Mouse (Mus musculus) myocyte (in vitro differentiated cells): ENCODE results near the gene Kctd18.

Source experiments
- CEBPB ChIP-seq: IDR thresholded peaks from 2 replicates; pipeline ENCODE4 v1.6.1; 2011; ENCODE audit warnings: mild to moderate bottlenecking, moderate library complexity; ENCODE audit not compliant: poor library complexity, insufficient read depth, severe bottlenecking
- E2F4 ChIP-seq: IDR thresholded peaks from one replicate; pipeline ENCODE4 v1.6.1; 2011; ENCODE audit warnings: mild to moderate bottlenecking, control low read depth, moderate library complexity; ENCODE audit not compliant: insufficient read depth
- MAX ChIP-seq: IDR thresholded peaks from one replicate; pipeline ENCODE4 v1.6.1; 2011; ENCODE audit warnings: low read depth, mild to moderate bottlenecking, control low read depth
- MYOD1 ChIP-seq, 3 experiments: IDR thresholded peaks; one replicate each; pipeline ENCODE4 v1.6.1; 2011; ENCODE audit warnings: control low read depth in 2 of 3, low read depth in 2 of 3, mild to moderate bottlenecking in 2 of 3, moderate library complexity in 1 of 3; ENCODE audit not compliant: insufficient read length in 2 of 3, control insufficient read depth in 1 of 3
- MYOG ChIP-seq, 3 experiments: IDR thresholded peaks; one replicate each; pipeline ENCODE4 v1.6.1; 2011; ENCODE audit warnings: control low read depth in 2 of 3, low read depth in 2 of 3, mild to moderate bottlenecking in 2 of 3; ENCODE audit not compliant: insufficient read length in 2 of 3, control insufficient read depth in 1 of 3, insufficient read depth in 1 of 3
- POLR2A ChIP-seq: IDR thresholded peaks from one replicate; pipeline ENCODE4 v1.6.1; 2011; ENCODE audit warnings: low read depth, mild to moderate bottlenecking, control low read depth, moderate library complexity; ENCODE audit not compliant: insufficient read length
- POLR2AphosphoS2 ChIP-seq: IDR thresholded peaks from one replicate; pipeline ENCODE4 v1.6.1; 2011; ENCODE audit warnings: low read depth, control low read depth; ENCODE audit not compliant: insufficient read length
- SRF ChIP-seq: IDR thresholded peaks from one replicate; pipeline ENCODE4 v1.6.1; 2011; ENCODE audit warnings: low read depth; ENCODE audit not compliant: control insufficient read depth, insufficient read length
- TCF12 ChIP-seq: IDR thresholded peaks from one replicate; pipeline ENCODE4 v1.6.1; 2011; ENCODE audit warnings: mild to moderate bottlenecking, control low read depth; ENCODE audit not compliant: poor library complexity, insufficient read depth, severe bottlenecking
- TCF3 ChIP-seq: IDR thresholded peaks from one replicate; pipeline ENCODE4 v1.6.1; 2011; ENCODE audit warnings: low read depth, control low read depth; ENCODE audit not compliant: insufficient read length
- USF1 ChIP-seq: IDR thresholded peaks from one replicate; pipeline ENCODE4 v1.6.1; 2011; ENCODE audit warnings: low read depth, mild to moderate bottlenecking, control low read depth, moderate library complexity

GRCm38 (mm10) chr1:57969327-57970271 lies 49.2 kb downstream of the Kctd18 start:
- peak; percentile 64 for TF ChIP-seq POLR2AphosphoS2
- TF ChIP-seq POLR2A, result peak; percentile 91
- TF ChIP-seq USF1, result no peak
- TF ChIP-seq E2F4, result no peak
- TF ChIP-seq CEBPB, result no peak
- TF ChIP-seq MYOG (IDR thresholded peaks at IDR 0.05; ENCODE audit: control insufficient read depth in 1 of 3, insufficient read depth in 1 of 3, insufficient read length in 2 of 3, low read depth in 2 of 3), result no peak
- no peak for TF ChIP-seq MAX
- no peak for TF ChIP-seq TCF12
- peak; percentile 19 for TF ChIP-seq SRF
- TF ChIP-seq MYOD1 (IDR thresholded peaks at IDR 0.05; ENCODE audit: control insufficient read depth in 1 of 3, insufficient read length in 2 of 3, low read depth in 2 of 3), result peak in 1 of 3 experiments; percentile 26
- TF ChIP-seq TCF3, result no peak
